Mouse (Mus musculus) adrenal gland, postnatal 36 days (tissue): ENCODE measurements at regions not wholly inside any gene's neighbourhood (a gene's known extent, or its start where the extent isn't known, plus 50 kb on each side); places are given as distances from the start of the nearest gene placed in this dataset. TPM values are rescaled to one million over a fixed set of nuclear protein-coding genes. Genes with fewer than 3 reads are reported as not detected.

Experiments used
- microRNA-seq: library from miRNA; unstranded; fragments of <30 nt; microRNA quantifications from one replicate; pipeline ENCODE4 v1.2.0, GENCODE M21; 2021

Small RNAs in the stretch of these regions (microRNA-seq; reads per million reads assigned to microRNA genes)
- gene Gm47294 = not detected
